Mouse (Mus musculus): ENCODE measurements at regions not wholly inside any gene's neighbourhood (a gene's known extent, or its start where the extent isn't known, plus 50 kb on each side); places are given as distances from the start of the nearest gene placed in this dataset.
A peak's percentile ranks its signal among the peaks of the same experiment; 100 is the strongest.

DNA sequence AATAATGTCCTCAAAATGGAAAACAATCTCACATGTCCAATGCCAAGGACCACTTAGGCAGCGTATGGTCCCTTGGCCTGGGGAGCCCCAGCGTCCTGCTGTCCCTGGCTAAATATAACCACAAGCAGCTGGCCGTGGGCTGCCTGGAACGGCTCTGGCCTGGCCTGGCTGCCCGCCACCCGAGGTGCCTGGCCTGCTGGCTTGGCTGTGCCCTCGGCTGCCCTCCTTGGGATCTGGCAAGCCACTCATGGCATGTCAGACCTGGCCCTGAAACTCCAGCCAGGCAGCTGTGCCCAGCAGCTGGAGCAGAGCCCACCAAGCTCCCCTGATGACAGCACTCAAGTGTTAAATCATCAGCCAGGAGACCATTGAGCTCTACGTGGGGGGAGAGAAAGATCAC, 122.9 kb downstream of the Plxna1 start:
- DNase-seq (ENCODE audit: low spot score in 2 of 2) = peak; percentile 18 to 36
- intact Hi-C loops (cut with DNase I) = loop anchor here (5.0 to 10.0 kb wide), 3 partner anchors 197 to 302 kb away; no protein-coding TSS in a partner anchor

DNA sequence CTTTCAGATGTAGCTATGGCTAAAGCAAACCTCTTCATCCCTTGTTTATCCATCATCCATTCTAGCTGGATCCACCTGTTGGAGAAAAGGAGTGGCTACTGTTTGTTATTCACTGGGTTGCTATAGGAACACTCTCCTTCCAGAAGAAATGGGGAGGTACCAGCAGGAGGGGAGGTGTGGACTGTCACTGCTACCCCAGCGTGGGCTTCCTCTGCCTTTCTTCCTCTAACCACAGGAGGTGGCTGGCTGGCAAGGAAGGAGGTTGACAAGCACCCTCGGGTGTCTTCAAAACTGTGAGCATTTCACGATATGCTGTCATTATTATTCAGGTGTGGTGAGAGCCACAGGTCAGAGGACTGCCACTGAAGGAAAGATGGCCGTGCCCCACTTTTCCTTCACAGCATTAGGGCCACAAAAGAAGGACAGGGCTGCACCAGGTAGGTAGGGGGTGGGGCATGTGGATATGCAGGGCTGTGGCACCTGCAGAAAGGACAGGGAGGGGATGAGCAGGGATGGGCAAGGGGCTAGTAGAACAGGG, 122.2 kb downstream of the Plxna1 start:
- DNase-seq (ENCODE audit: low spot score in 2 of 2) = peak; percentile 9 to 29
- intact Hi-C loops (cut with DNase I) = no loop called here

DNA sequence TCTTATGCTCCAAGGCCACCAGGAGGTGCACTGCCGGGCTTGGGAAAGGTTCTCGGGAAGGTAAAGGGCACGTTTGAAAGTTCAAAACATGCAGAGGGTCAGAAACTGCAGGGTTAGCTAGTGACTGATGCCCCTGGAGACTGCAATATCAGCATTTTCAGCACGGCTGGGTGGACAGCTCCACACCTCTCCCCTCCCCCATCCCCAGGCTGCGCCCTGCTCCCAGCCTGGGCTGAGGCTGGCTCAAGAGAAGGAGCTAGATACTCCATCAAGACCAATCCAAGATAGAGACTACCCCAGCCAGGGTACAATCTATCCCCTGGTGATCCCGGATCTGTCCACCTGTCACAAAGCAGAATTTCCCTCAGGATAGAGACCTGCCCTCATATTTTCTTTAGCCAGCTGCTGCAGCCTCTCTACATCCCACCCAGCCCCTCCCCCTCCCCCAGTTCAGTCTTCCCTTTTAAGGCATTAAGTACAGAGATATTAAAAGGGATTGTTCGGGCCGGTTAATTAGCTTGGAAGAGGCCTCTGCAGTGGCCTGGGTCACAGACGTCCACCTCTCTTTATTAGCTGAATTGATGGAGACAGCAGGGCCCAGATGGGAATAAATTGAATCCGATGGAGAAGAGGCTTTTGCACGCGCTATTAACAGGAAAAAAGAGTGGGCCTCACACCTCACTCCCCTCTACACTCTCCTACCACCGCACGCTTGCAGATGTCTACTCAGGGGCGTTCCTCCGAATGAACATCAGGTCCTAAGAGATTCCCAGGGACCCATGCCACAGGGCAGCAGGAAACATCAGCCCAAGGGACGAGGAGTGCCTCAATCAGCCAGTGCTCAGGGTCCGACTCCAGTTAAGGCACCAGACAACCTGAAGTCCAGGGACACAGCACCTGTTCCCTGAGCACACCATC, 119.8 kb downstream of the Plxna1 start:
- peak in 1 of 2 experiments; percentile 1 for DNase-seq (ENCODE audit: low spot score in 2 of 2)
- intact Hi-C loops (cut with DNase I) = no loop called here

DNA sequence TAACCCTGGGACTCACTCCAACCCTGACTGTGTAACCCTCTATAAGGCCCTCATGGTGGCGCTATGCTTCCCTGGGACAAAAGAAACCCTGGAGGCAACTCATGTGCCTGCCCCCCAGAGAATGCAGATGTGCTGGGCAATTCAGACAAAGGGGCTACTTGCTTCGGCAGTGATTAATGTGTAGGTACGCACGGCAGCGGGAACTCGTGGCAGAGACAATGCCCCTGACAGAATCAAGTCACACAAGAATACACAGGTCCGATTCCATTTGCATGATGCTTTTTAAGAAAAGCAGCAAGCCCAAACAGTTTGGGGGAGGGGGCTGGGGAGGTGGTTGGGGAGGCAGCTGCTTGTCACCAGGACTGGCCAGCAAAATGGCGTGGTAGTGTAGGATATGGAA, 116.9 kb downstream of the Plxna1 start:
- intact Hi-C loops (cut with DNase I) = no loop called here
- DNase-seq (ENCODE audit: low spot score in 2 of 2) = peak in 1 of 2 experiments; percentile 3

DNA sequence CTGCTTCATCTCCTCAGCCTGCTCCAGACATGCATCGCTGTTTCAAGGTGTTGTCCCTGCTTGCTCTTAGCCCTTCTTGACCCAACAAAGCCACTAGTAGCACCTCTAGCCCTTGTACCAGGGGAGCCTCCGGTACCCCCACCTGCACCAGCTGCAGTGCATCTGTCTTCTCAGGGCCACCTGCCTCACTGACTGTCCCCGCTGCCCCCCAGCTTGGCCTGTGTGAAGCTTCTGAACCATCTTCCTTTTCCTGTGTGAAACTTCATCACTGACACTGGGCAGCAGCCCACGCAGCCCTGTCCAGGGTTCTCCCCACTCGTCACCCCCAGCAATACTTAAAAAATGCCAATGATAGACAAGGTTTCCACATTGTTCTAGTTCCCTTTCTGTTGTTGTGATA, 116.2 kb downstream of the Plxna1 start:
- intact Hi-C loops (cut with DNase I) = no loop called here
- DNase-seq (ENCODE audit: low spot score in 2 of 2) = peak in 1 of 2 experiments; percentile 1

DNA sequence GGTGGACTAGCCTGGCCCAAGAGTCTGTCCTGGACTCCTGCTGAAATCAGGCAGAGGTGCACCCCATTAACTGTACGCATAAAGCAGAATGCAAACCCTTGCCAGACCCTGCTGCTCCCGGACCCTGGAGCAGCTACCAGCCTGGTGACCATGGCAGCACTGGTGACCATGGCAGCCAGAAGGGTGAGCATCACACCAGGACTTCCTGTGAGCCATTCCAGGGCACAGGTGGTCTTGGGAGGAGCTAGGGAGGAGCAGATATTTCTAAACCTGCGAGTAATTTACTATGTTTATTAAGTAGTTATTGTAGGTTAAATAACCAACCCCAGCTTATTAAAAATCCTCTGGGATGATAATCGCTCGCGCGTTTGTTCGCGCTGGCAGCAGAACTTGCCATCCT, 113.8 kb downstream of the Plxna1 start:
- intact Hi-C loops (cut with DNase I) = no loop called here
- DNase-seq (ENCODE audit: low spot score in 2 of 2) = no peak

DNA sequence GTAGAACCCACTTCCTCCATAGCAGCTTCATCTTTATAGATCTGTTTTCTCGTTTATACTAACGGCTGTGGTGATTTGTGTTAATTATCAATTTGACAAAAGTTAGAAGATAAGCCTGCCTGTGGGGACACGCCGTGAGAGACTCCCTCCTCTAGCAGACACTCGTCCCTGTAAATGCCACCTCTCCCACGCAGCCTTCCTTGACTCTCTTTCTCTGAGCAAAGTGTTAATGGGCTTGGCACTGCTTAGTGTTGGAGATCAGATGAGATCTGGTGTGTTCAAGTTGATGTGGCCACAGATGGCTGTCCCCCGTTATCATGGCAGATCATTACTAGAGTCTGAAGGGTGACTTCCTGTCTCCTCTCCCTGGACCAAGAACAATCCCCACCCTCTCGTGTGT, 113.1 kb downstream of the Plxna1 start:
- intact Hi-C loops (cut with DNase I) = no loop called here
- no peak for DNase-seq (ENCODE audit: low spot score in 2 of 2)

DNA sequence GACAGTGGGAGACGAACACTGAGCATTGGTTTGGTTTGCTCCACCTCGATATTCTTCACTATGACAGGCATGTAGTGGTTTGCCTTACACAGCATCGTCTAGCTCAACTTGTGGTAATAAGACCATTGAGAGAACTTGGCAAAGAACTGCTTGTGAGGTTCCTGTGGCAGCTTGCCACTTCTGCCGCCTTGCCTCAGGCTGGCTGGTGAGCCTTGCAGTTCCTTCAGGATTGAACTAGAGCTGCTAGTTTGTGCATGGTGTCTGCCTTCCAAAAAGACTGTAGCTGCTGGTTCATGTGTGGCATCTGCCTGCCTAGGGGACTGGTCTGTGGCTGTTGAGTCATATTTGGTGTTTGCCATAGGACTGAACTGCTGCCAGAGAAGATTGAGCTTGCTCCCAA, 110.8 kb downstream of the Plxna1 start:
- intact Hi-C loops (cut with DNase I) = no loop called here
- no peak for DNase-seq (ENCODE audit: low spot score in 2 of 2)

DNA sequence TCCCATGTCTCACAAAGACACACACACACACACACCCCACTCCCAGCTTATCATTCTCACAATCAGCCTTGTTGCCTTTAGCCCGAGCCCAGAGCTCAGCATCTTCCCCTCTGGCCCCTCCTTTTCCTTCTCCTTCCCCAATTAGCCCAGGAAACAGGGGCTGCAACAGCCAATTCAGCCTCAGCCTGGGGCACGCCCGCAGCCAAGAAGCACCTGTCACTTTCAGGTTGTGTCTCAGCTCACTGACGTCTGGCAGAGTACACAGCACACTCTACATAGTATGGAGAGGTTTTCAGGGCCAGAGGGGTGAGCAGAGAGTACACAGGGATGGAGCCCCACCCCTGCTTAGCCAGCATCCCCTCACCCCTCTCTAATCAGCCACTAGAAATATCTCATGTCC, 106.4 kb downstream of the Plxna1 start:
- intact Hi-C loops (cut with DNase I) = no loop called here
- DNase-seq (ENCODE audit: low spot score in 2 of 2) = no peak

DNA sequence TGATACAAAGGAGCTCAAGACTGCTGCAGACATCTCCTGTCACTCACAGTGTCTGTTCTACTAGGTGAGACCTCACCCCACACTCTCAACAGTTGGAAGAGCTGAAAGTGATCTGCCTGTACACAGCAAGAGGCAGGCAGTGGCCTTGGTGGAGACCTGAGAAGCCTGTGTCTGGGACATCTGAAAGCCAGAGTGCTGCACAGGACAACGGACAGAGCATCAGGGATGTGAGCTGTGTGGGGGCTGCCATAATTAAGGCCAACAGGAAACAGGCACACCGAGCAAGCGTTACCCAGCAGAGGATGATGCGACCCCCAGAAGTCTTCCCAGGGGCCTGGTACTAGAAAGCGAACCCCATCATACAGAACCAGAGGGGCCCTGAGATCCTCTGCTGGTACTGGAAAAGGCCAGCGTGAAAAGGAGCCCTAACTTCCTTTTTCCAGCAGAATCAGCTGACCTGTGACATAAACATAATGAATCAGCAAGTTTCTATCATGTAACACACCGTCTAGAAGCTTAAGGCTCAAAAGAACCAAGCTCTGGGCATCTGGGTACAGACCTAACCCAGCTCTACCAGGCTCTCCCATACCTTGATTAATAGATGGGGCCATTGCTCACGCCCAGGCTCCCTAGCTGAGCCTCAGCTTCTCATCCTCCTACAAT, 105.7 kb downstream of the Plxna1 start:
- intact Hi-C loops (cut with DNase I) = no loop called here
- DNase-seq (ENCODE audit: low spot score in 2 of 2) = no peak

DNA sequence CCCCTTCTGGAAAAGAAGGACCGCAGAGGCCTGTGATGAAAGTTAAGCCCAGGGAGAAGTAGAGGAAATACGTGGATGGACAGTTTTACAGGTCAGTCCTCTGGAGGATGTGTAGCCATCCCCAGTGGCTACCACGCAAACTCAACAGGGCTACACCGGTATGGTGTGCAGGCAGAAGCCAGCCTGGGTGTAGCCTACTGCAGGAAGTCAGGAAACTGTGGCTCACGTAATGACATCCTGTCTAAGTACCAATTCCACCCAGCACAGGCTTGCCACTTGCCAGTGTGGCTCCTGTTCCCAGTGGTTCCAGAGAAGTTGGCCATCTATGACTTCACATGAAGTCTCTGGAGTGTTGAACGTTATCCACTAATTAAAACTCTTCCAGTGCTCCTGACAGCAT, 105.0 kb downstream of the Plxna1 start:
- DNase-seq (ENCODE audit: low spot score in 2 of 2) = no peak
- intact Hi-C loops (cut with DNase I) = no loop called here

DNA sequence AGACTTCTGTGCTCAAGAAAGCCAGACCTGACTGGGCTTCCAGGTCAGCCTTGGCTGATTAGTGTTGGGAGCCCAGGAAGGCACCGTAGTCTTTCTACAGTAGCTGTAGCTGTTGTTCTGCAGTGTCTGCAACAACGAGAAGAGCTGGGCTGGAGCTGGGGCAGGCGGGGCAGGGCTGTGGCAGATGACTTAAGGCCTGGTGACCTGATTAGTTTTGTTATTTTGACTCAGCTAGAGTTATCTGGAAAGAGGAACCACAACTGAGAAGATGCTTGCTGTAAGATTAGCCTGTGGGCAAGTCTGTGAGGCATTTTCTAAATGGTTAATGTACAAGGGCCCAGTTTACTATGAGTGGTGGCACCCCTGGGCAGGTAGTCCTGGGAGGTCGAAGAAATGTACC, 104.3 kb downstream of the Plxna1 start:
- intact Hi-C loops (cut with DNase I) = no loop called here
- DNase-seq (ENCODE audit: low spot score in 2 of 2) = no peak

DNA sequence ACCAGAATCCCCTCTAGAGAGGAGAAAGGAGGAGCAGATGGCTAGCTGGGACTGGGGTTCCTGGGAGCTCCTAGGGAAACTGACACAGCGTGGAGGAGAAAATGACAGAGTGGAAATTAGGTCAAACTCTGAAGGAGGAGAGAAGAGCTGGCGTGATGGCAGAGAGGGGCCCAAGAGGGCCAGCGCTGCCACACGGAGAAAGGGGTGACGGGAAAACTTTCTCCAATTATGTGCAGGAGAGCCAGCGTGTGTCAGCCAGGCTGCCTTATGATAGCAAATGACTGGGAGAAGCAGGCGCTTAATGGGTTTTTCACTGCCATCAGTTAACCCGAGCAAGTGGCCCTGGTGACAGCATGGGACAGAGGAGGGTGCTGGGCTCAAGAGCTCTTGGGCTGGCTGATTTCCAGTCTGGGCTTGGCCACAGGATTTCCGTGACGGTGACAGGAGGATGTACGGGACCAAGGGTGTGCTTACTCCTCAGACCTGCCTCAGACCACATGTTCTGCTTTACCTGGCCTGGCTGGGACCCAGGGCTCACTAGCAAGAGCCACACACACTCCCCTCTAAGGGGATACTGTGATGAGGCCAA, 102.9 kb downstream of the Plxna1 start:
- DNase-seq (ENCODE audit: low spot score in 2 of 2) = no peak
- intact Hi-C loops (cut with DNase I) = no loop called here

DNA sequence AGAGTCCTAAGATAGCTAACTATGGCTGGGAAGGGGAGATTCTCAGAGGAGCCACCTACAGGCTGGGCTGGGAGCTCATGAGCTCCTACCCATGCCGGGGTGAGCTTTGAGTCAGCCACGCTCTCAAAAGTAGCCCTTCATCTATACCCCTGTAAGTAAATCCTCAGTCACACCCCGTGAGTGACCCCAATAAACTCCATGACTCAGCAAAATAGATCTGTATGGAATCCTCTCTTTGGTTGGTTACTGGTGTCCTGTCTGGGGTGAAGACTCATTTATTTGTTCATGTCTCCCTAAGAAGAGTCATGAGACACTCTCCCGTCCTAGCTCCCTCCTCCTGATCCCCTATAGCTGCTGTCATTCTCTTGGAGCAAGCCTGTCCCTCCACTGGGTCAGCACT, 99.5 kb downstream of the Plxna1 start:
- DNase-seq (ENCODE audit: low spot score in 2 of 2) = no peak
- intact Hi-C loops (cut with DNase I) = no loop called here

DNA sequence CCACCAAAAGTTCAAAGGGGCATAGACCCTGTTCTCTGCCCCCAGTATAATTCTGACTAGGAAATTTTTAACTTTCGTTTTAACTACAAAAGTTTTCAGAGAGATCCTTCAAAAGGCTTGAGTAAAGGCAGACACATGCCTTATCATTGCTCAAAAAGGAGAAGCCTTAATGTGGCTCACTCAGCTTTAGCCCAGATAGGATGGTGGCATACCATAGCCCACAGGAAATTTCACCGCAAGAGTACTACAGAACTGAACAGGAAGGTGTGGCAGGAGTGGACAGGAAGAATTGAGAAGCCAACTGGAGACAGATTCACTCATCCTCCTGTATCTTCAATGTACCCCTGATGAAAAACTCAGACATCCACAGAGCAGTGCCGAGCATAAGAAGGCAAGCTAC, 97.1 kb downstream of the Plxna1 start:
- no peak for DNase-seq (ENCODE audit: low spot score in 2 of 2)
- intact Hi-C loops (cut with DNase I) = no loop called here

Measured in left cerebral cortex, postnatal 36 days (tissue).